Mouse (Mus musculus) heart, adult 10 weeks (tissue): ENCODE results near the gene Hist1h2af. TPM values are rescaled to one million over a fixed set of nuclear protein-coding genes. Genes with fewer than 3 reads are reported as not detected.

Source experiments
- polyA plus RNA-seq: library from polyadenylated mRNA; stranded (reverse); fragments of 350-450 nt; fragmentation: Illumina TruSeq; extraction: RNeasy Lipid Tissue Mini Kit (QIAGEN cat#74804); gene quantifications from one replicate; pipeline ENCODE4 v1.2.3, GENCODE M21; 2014; ENCODE audit warnings: low read depth, low replicate concordance

Hist1h2af gene
- polyA plus RNA-seq, 1 experiment from 2014 or later, result 2.5 TPM

Other genes with a start within 250 kb of the Hist1h2af start
- 16.7 TPM for gene Zfp322a, start 164.7 kb upstream of the Hist1h2af start, polyA plus RNA-seq
- 4.1 TPM for gene Abt1, start 110.0 kb upstream of the Hist1h2af start, polyA plus RNA-seq
- not detected for gene Btn1a1, start 68.0 kb upstream of the Hist1h2af start, polyA plus RNA-seq
- not detected for gene Btn2a2, start 45.0 kb upstream of the Hist1h2af start, polyA plus RNA-seq
- 46.3 TPM for gene Hist1h4h, start 2.9 kb upstream of the Hist1h2af start, polyA plus RNA-seq
- not detected for gene Hist1h3g, start 1.5 kb downstream of the Hist1h2af start, polyA plus RNA-seq
- gene Hist1h2bh, start 9.5 kb downstream of the Hist1h2af start, polyA plus RNA-seq, result 0.89 TPM
- gene Hist1h3f, start 10.1 kb downstream of the Hist1h2af start, polyA plus RNA-seq, result 0.68 TPM
- not detected for gene Hist1h4f, start 17.7 kb downstream of the Hist1h2af start, polyA plus RNA-seq
- gene Hist1h1d, start 19.4 kb downstream of the Hist1h2af start, polyA plus RNA-seq, result 0.21 TPM
- gene Hist1h3e, start 28.5 kb downstream of the Hist1h2af start, polyA plus RNA-seq, result not detected
- not detected for gene Hist1h2ae, start 37.3 kb downstream of the Hist1h2af start, polyA plus RNA-seq
- not detected for gene Hist1h2bg, start 37.5 kb downstream of the Hist1h2af start, polyA plus RNA-seq
- not detected for gene Hist1h2bf, start 40.3 kb downstream of the Hist1h2af start, polyA plus RNA-seq
- gene Hist1h2ad, start 40.5 kb downstream of the Hist1h2af start, polyA plus RNA-seq, result not detected
- gene Hist1h3d, start 41.9 kb downstream of the Hist1h2af start, polyA plus RNA-seq, result 0.76 TPM
- not detected for gene Hist1h4d, start 47.7 kb downstream of the Hist1h2af start, polyA plus RNA-seq
- 8.1 TPM for gene Hist1h2be, start 87.2 kb downstream of the Hist1h2af start, polyA plus RNA-seq
- 3.8 TPM for gene Hist1h1e, start 88.7 kb downstream of the Hist1h2af start, polyA plus RNA-seq
- 1.0 TPM for gene Hist1h2ac, start 150.0 kb downstream of the Hist1h2af start, polyA plus RNA-seq
- 121 TPM for gene Hist1h2bc, start 150.3 kb downstream of the Hist1h2af start, polyA plus RNA-seq
- not detected for gene Hist1h1t, start 161.9 kb downstream of the Hist1h2af start, polyA plus RNA-seq
- not detected for gene Hist1h4c, start 164.5 kb downstream of the Hist1h2af start, polyA plus RNA-seq
- gene Hfe, start 176.9 kb downstream of the Hist1h2af start, polyA plus RNA-seq, result 35.3 TPM
- 171 TPM for gene Hist1h1c, start 204.9 kb downstream of the Hist1h2af start, polyA plus RNA-seq
- gene Hist1h3c, start 211.7 kb downstream of the Hist1h2af start, polyA plus RNA-seq, result not detected
- not detected for gene Hist1h2bb, start 212.8 kb downstream of the Hist1h2af start, polyA plus RNA-seq
- gene Hist1h2ab, start 217.2 kb downstream of the Hist1h2af start, polyA plus RNA-seq, result not detected
- gene Hist1h3b, start 218.4 kb downstream of the Hist1h2af start, polyA plus RNA-seq, result not detected
- gene Hist1h4b, start 223.1 kb downstream of the Hist1h2af start, polyA plus RNA-seq, result not detected
- not detected for gene Hist1h4a, start 227.3 kb downstream of the Hist1h2af start, polyA plus RNA-seq
- not detected for gene Hist1h3a, start 228.5 kb downstream of the Hist1h2af start, polyA plus RNA-seq
- gene Hist1h1a, start 229.8 kb downstream of the Hist1h2af start, polyA plus RNA-seq, result not detected
- gene Trim38, start 236.0 kb downstream of the Hist1h2af start, polyA plus RNA-seq, result 0.31 TPM